Mouse (Mus musculus): ENCODE data around the gene Ddx5.

DNA sequence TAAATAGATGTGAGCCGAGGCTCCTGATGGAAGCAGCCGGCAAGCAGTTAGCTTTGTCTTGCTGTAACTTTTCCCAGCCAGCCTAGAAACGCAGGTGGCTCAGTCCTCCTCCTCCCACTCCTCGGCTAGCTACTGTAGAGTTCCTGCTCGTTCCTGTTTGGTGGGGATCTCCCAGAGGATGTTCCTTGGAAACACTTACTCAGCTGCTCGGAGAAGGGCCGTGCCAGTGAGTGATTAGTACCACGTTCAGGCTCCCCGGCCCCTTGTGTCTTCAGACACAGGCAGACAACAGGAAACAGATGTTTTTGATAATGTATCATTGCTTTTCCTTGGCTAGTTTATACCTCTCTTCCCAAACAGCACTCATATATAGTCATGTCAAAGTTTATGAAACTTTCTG is 6.7 kb upstream of the Ddx5 start:
- no peak for TF ChIP-seq POLR2A (IDR thresholded peaks at IDR 0.05; ENCODE audit: insufficient read length, low read depth)
- no peak for TF ChIP-seq TCF3 (IDR thresholded peaks at IDR 0.05; ENCODE audit: insufficient read length, low read depth)
- TF ChIP-seq USF1 (IDR thresholded peaks at IDR 0.05; ENCODE audit: low read depth) = no peak
- no peak for TF ChIP-seq CEBPB (IDR thresholded peaks at IDR 0.05; ENCODE audit: insufficient read depth, poor library complexity, severe bottlenecking)
- no peak for TF ChIP-seq MAX (IDR thresholded peaks at IDR 0.05; ENCODE audit: low read depth)
- TF ChIP-seq POLR2AphosphoS2 (IDR thresholded peaks at IDR 0.05; ENCODE audit: insufficient read length, low read depth) = no peak
